Mouse (Mus musculus): ENCODE measurements around the gene Tmc2. TPM values are rescaled to one million over a fixed set of nuclear protein-coding genes. Genes with fewer than 3 reads are reported as not detected.

The Tmc2 gene
- not detected in 2 replicates for polyA plus RNA-seq (2016; fragmentation: Nextera tagmentation; extraction: Ambion mirVana)

GRCm38 (mm10) chr2:130194894-130195293, at the start of gene Tmc2:
Tmc2 (plus strand) TSS chr2:130195194.
- WGBS: 92% methylated on average over 16 of the region's 16 CpGs
- H3K4me1 ChIP-seq: no peaks in the 10 kb centered on the region

GRCm38 (mm10) chr2:130146089-130146668, 48.8 kb upstream of the Tmc2 start:
- DNase-seq (ENCODE audit: extremely low spot score, low spot score): no peak

More at GRCm38 (mm10) chr2:130194894-130195293, at the start of gene Tmc2:
- Histone ChIP-seq H3K36me3 (replicated peaks) (no peaks in the 10 kb centered on the region), H3K4me3 (no peak within 1 kb of the TSS), H3K27me3 (ENCODE audit: poor library complexity, severe bottlenecking) (no peaks in the 10 kb centered on the region), H3K9me3 (peaks cover 6% of the 10 kb centered on the region; the same call in 1 of the 2 replicates), H3K27ac (no peak within 1 kb of the TSS)
- DNase-seq (ENCODE audit: extremely low spot score, low spot score): no peak

DNA sequence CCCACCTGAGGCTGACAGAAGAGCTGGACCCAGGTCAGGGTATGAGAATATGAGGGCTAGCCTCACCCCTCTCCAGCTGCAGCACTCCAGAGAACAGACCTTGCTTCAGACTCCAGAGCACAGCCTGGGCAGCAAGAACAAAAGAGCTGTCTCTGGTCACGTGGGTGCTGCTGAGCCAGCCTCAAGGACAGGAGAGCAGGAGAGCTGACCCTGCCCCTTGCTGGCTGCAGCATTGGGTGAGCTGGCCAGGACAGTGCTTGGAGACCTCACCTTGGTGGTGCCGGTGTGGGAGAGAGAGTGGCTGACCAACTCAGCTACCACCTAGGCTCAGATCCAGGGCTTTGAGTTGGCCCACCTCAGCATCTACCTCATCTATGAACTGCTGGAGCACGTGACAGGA, 39.8 kb upstream of the Tmc2 start:
- H3K36me3 ChIP-seq (replicated peaks): no peaks in the 10 kb centered on the region
- H3K4me3 ChIP-seq: no peak overlapping the region
- no peak for DNase-seq (ENCODE audit: extremely low spot score, low spot score)
- no peaks in the 10 kb centered on the region for H3K27me3 ChIP-seq (ENCODE audit: poor library complexity, severe bottlenecking)
- no peak overlapping the region for H3K27ac ChIP-seq
- 66% methylated on average over 3 of the region's 3 CpGs for WGBS
- no peaks in the 10 kb centered on the region for H3K9me3 ChIP-seq
- peaks cover 15% of the 10 kb centered on the region for H3K4me1 ChIP-seq

More at GRCm38 (mm10) chr2:130146089-130146668, 48.8 kb upstream of the Tmc2 start:
- Histone ChIP-seq H3K4me1 (no peaks in the 10 kb centered on the region), H3K36me3 (replicated peaks) (no peaks in the 10 kb centered on the region), H3K9me3 (0 out of 2 replicates have a peak, but pooled peaks cover 4% of the 10 kb centered on the region), H3K27me3 (ENCODE audit: poor library complexity, severe bottlenecking) (no peaks in the 10 kb centered on the region), H3K27ac (no peak overlapping the region), H3K4me3 (no peak overlapping the region)
- WGBS: 80% methylated on average over 5 of the region's 5 CpGs

DNA sequence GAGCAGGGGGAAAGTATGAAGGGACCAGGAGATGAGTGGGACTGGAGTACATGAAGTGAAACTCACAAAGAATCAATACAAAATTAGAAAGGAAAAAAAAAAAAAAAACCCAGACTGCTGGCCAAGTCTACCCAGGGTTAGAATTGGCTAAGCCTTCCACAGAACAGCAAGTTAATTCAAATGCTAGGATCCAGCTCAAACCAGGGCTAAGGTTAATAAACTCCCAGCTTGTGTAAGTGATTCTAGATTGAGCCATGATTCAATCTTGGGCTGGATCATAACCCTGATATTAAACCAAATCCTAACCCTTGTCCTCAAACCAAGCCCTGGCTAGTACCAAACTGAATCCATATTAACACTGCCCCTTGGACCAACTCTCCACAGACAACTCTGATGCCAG, 39.1 kb upstream of the Tmc2 start:
- H3K27ac ChIP-seq: no peak overlapping the region
- H3K4me3 ChIP-seq: no peak overlapping the region
- no peaks in the 10 kb centered on the region for H3K36me3 ChIP-seq (replicated peaks)
- H3K27me3 ChIP-seq (ENCODE audit: poor library complexity, severe bottlenecking): no peaks in the 10 kb centered on the region
- DNase-seq (ENCODE audit: extremely low spot score, low spot score): no peak
- no peaks in the 10 kb centered on the region for H3K9me3 ChIP-seq
- H3K4me1 ChIP-seq: peaks cover 21% of the 10 kb centered on the region

GRCm38 (mm10) chr2:130157231-130158087, 37.5 kb upstream of the Tmc2 start:
- Histone ChIP-seq H3K4me1 (peaks cover 21% of the 10 kb centered on the region), H3K9me3 (no peaks in the 10 kb centered on the region), H3K4me3 (no peak overlapping the region), H3K27ac (no peak overlapping the region), H3K36me3 (replicated peaks) (no peaks in the 10 kb centered on the region), H3K27me3 (ENCODE audit: poor library complexity, severe bottlenecking) (no peaks in the 10 kb centered on the region)
- WGBS: 65% methylated on average over 14 of the region's 14 CpGs
- DNase-seq (ENCODE audit: extremely low spot score, low spot score): no peak

DNA sequence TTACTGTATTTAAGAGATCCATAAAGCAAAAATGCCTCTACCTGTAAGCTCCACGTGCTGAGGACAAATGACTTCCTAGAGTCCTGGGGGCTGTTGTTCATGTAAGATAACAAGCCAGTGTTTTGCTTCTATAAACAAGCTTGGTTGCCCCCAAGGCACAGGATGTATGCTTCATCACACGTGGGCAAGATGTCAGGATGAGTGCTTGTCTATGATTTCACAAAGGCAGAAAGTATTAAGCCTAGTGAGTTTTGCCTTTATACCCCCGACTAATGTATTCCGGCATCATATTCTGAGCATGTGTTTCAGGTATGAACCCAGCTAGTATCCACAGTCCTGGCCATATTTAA, 36.9 kb upstream of the Tmc2 start:
- H3K27ac ChIP-seq: no peak overlapping the region
- no peaks in the 10 kb centered on the region for H3K9me3 ChIP-seq
- no peaks in the 10 kb centered on the region for H3K36me3 ChIP-seq (replicated peaks)
- WGBS: 63% methylated on average over 4 of the region's 4 CpGs
- no peak for DNase-seq (ENCODE audit: extremely low spot score, low spot score)
- H3K27me3 ChIP-seq (ENCODE audit: poor library complexity, severe bottlenecking): no peaks in the 10 kb centered on the region
- H3K4me3 ChIP-seq: no peak overlapping the region
- H3K4me1 ChIP-seq: peaks cover 21% of the 10 kb centered on the region

GRCm38 (mm10) chr2:130162701-130163100, 32.3 kb upstream of the Tmc2 start:
- Histone ChIP-seq H3K9me3 (no peaks in the 10 kb centered on the region), H3K27ac (no peak overlapping the region), H3K36me3 (replicated peaks) (peaks cover 35% of the 10 kb centered on the region), H3K4me1 (peaks cover 16% of the 10 kb centered on the region), H3K4me3 (no peak overlapping the region), H3K27me3 (ENCODE audit: poor library complexity, severe bottlenecking) (no peaks in the 10 kb centered on the region)
- no peak for DNase-seq (ENCODE audit: extremely low spot score, low spot score)
- WGBS: 90% methylated on average over 5 of the region's 5 CpGs

GRCm38 (mm10) chr2:130166311-130167214, 28.4 kb upstream of the Tmc2 start:
- H3K9me3 ChIP-seq: no peaks in the 10 kb centered on the region
- 72% methylated on average over 9 of the region's 9 CpGs for WGBS
- H3K27ac ChIP-seq: no peak overlapping the region
- no peak for DNase-seq (ENCODE audit: extremely low spot score, low spot score)
- peaks cover 72% of the 10 kb centered on the region for H3K36me3 ChIP-seq (replicated peaks)
- no peak overlapping the region for H3K4me3 ChIP-seq
- no peaks in the 10 kb centered on the region for H3K27me3 ChIP-seq (ENCODE audit: poor library complexity, severe bottlenecking)
- H3K4me1 ChIP-seq: no peaks in the 10 kb centered on the region

GRCm38 (mm10) chr2:130167861-130168260, 27.1 kb upstream of the Tmc2 start:
- Histone ChIP-seq H3K9me3 (no peaks in the 10 kb centered on the region), H3K4me3 (no peak overlapping the region), H3K36me3 (replicated peaks) (peaks cover 85% of the 10 kb centered on the region), H3K4me1 (no peaks in the 10 kb centered on the region), H3K27ac (no peak overlapping the region), H3K27me3 (ENCODE audit: poor library complexity, severe bottlenecking) (no peaks in the 10 kb centered on the region)
- WGBS: 69% methylated on average over 3 of the region's 3 CpGs
- DNase-seq (ENCODE audit: extremely low spot score, low spot score): no peak

DNA sequence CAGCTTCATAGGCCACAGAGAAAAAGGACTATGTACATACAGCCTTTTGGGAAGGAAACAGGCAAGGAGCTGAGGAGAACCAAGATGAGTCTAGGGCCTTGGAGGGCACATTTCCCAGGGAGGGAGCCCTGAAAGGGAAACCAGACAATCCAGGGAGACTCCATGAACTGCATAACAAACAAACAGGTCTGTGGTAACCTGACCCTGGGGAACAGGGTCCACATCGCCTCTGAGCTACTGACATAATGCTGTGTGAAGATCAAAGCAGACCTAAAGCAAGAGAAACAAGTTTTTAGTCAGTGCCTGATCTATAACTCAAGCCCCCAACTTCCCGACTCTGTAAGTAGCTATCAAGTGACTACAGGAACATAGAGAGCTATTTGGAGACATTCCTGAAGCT, 23.3 kb upstream of the Tmc2 start:
- H3K27ac ChIP-seq: no peak overlapping the region
- DNase-seq (ENCODE audit: extremely low spot score, low spot score): no peak
- WGBS: 85% methylated on average over 2 of the region's 2 CpGs
- no peaks in the 10 kb centered on the region for H3K27me3 ChIP-seq (ENCODE audit: poor library complexity, severe bottlenecking)
- H3K36me3 ChIP-seq (replicated peaks): peaks cover 99% of the 10 kb centered on the region
- H3K9me3 ChIP-seq: no peaks in the 10 kb centered on the region
- H3K4me1 ChIP-seq: peaks cover 3% of the 10 kb centered on the region
- no peak overlapping the region for H3K4me3 ChIP-seq

- 87% methylated on average over 8 of the region's 8 CpGs for WGBS
- Histone ChIP-seq H3K36me3 (replicated peaks) (peaks cover 56% of the 10 kb centered on the region), H3K4me3 (peak overlapping the region; percentile 100), H3K27ac (no peak overlapping the region), H3K27me3 (ENCODE audit: poor library complexity, severe bottlenecking) (no peaks in the 10 kb centered on the region), H3K9me3 (no peaks in the 10 kb centered on the region), H3K4me1 (peaks cover 26% of the 10 kb centered on the region)
- no peak for DNase-seq (ENCODE audit: extremely low spot score, low spot score)
Measured at GRCm38 (mm10) chr2:130176820-130177219, 18.2 kb upstream of the Tmc2 start.

DNA sequence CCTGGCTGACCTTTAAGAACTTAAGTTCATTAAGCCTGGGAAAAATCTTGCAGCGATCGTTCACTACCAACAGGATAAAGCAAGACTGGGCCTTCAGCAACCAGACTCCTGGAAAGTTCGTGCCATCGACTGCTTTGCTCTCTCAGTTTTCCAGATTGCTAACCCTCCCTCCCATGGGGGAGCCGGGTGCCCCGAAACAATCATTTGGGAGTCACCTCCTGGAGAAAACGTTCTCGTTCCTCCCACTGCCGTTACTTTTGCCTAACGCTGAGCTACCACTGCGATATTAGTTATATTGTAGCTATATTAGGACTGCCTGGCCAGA, 16.7 kb upstream of the Tmc2 start:
- no peaks in the 10 kb centered on the region for H3K27me3 ChIP-seq (ENCODE audit: poor library complexity, severe bottlenecking)
- peak overlapping the region; percentile 100 for H3K4me3 ChIP-seq
- DNase-seq (ENCODE audit: extremely low spot score, low spot score): peak; percentile 30
- peaks cover 26% of the 10 kb centered on the region for H3K4me1 ChIP-seq
- peak overlapping the region; percentile 99 for H3K27ac ChIP-seq
- no peaks in the 10 kb centered on the region for H3K9me3 ChIP-seq
- under 1% methylated on average over 11 of the region's 11 CpGs for WGBS
- H3K36me3 ChIP-seq (replicated peaks): peaks cover 41% of the 10 kb centered on the region

Data from forebrain, embryonic 10.5 days (tissue).